Comparison of ENCODE assay signal across 20 mouse cellular contexts in genomic region chr3:87435479-87435878, GRCm38 (mm10). TPM values are rescaled to one million over a fixed set of nuclear protein-coding genes. Genes with fewer than 3 reads are reported as not detected.
"Had no signal": no experiment of that assay in that cellular context is flagged by ENCODE, and none has a peak within 500 bp of the region (broad histone marks: within the 10 kb centered on the region; RNA-seq: fewer than 3 reads in every experiment).

Gene Fcrl5, plus strand, starts transcription at chr3:87435773.

- H3K4me1 ChIP-seq: kidney, embryonic 15.5 days; limb, embryonic 12.5 days; liver, embryonic 15.5 days; megakaryocyte, embryonic 14.5 days; midbrain, embryonic 12.5 days had no signal

- H3K27ac ChIP-seq: kidney, embryonic 15.5 days; limb, embryonic 12.5 days; liver, embryonic 15.5 days; midbrain, embryonic 12.5 days had no signal

- H3K27me3 ChIP-seq: kidney, embryonic 15.5 days; limb, embryonic 12.5 days; liver, embryonic 15.5 days; midbrain, embryonic 12.5 days had no signal

- H3K36me3 ChIP-seq: kidney, embryonic 15.5 days; limb, embryonic 12.5 days; liver, embryonic 15.5 days; midbrain, embryonic 12.5 days had no signal

- H3K9me3 ChIP-seq: kidney, embryonic 15.5 days; limb, embryonic 12.5 days; liver, embryonic 15.5 days; megakaryocyte, embryonic 14.5 days; midbrain, embryonic 12.5 days had no signal

- H3K4me3 ChIP-seq: kidney, embryonic 15.5 days; limb, embryonic 12.5 days; liver, embryonic 15.5 days; megakaryocyte, embryonic 14.5 days; midbrain, embryonic 12.5 days had no signal

- DNase-seq: kidney, adult 2 months; kidney, postnatal 36 days; liver; lung, adult 2 months; lung, postnatal 36 days; thymus, adult 2 months; thymus, postnatal 25 days had no signal

- H3K4me2 ChIP-seq: kidney, embryonic 15.5 days; limb, embryonic 12.5 days; liver, embryonic 15.5 days; midbrain, embryonic 12.5 days had no signal

- H3K9ac ChIP-seq: kidney, embryonic 15.5 days; limb, embryonic 12.5 days; liver, embryonic 15.5 days; midbrain, embryonic 12.5 days had no signal

- ATAC-seq: lung, postnatal 0 days; midbrain, embryonic 16.5 days had no signal

RNA-seq across cellular contexts. Expression of gene Fcrl5, which starts in this region (rescaled TPM):
- total RNA-seq: layer of hippocampus, adult 18-20 months had no signal
- polyA plus RNA-seq: intestine, embryonic 14.5 days; kidney, embryonic 15.5 days; limb, embryonic 12.5 days; liver, embryonic 15.5 days; lung, postnatal 0 days; midbrain, embryonic 12.5 days; midbrain, embryonic 16.5 days; neural tube, embryonic 14.5 days; stomach, embryonic 14.5 days; testis, adult 2 months; urinary bladder, adult 2 months had no signal
